Mouse (Mus musculus) natural killer cell, adult 2 months (primary cell): ENCODE results near the gene Tmem109.

Experiments
- DNase-seq, 2 experiments: peaks; one replicate each; pipeline ENCODE4 v3.0.0; 2022; ENCODE audit warnings: low spot score in 2 of 2

The Tmem109 gene

DNA sequence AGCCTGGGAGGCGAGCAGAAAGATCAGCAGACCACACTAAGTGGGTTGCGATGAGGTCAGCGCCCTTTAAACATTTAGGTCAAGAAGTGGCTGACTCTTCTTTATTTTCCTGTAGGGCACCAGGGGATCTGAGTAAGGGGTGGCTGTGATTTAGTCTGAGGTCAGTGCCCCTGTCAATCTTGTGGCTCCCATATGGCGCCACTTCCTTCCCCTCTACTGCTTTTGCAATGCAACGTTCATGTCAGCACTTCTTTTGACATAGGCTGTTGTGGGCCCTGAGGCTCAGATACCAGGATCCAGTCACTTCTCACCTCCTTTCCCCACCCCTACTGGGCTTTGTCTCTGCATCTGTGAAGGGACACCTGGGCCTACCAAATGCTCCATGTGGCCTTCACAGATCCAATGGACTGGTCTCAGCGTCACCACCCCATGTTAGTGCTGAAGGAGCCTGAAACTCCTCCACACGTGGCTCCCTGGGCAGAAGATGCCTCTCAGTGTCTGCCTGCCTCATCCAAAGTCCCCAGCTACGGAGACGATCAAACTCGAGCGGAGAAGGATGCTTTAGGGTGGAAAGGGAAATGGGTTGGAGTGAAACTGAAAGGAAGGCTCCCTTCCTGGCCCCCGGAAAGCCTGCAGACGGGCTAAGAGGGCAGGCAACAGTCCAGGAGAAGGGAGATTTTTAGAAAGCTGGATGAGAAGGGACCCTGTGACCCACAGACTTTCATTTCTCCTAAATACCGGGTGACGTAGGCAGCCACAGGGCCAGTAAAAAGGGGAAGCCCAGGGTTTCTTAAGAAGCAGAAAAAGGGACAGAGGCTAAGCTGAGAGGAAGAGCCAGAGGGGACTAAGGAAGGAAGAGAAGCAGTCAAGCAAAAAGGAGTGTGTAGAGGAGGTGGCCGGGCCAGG, 39.8 kb downstream of the Tmem109 start:
- DNase-seq, result peak; percentile 35 to 71

DNA sequence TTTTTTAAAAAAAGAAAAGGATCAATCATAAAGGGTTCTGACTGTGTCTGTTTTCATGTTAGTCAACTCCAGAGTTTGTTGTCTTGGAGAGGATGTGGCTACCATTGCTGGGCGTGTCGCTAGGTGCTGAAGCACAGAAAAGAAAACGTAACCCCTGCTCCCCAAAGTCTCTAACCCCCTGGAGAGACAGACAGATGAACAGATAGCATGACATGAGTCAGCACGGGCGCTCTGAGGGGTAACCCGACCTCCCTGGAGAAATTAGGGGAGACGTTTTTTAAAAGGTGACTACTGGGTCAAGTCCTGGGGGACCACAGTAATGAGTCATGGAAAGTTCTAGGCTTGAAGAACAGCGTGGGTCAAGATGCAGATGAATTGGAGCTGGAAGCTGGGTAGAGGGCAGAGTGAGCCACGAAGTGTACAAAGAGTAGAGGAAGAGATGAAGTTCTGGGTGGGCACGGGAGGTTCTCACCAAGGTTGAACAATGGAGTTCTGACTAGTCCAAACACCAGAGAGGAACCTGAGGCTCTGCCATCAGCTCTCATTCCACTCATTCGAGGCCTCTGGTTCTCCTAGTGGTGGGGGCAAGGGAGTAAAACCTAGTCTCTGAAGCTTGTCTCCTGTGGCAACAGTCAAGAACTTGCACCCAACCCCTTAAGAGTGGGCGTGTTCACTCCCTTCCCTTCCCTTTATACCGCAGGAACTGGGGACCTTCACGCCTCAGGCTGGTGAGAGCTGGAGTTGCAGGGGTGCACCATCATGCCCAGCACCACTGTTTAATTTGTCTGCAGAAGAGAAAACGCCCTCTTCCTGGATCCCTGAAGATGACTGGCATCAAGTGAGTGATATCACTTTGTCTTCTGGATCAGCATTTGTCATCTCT, 42.5 kb downstream of the Tmem109 start, which contains the start of gene Slc15a3:
TSS of gene Slc15a3 (plus strand) at position 718 of the 883 bp plus-strand sequence.
- peak in 1 of 2 experiments; percentile 19 for DNase-seq

DNA sequence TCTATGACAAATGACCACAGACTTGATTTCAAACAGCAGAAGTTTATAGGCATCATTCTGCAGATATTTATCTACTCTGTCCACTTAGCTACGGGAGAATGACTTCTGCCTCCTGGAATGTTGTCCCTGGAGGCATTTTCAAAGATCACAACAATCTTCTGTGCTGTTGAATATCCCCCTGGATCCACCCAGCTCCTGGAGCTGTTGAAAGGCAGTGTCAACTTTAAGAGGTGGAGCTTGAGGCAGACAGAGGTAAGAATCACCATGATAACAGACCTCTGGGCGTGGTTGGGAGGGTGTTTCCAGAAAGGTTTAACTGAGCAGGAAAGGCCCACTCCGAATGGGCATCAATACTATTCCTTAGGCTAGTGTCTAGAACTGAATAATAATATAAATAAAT, 46.1 kb downstream of the Tmem109 start:
- DNase-seq, result no peak

DNA sequence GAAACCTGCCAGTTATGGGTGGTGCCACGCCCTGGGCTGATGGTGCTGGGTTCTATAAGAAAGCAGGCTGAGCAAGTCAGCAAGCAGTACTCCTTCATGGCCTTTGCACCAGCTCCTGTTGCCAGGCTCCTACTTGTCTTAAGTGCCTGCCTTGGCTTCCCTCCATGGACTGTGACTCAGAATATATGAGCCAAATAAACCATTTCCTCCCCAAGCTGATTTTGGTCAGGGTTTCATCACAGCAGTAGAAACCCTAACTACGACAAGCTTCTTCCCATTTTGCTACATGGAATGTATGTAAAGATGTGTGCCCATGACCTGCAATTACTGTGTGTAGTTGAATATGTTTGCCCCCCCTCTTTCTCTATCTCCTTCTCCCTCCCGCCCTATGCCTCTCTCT, 48.2 kb downstream of the Tmem109 start:
- DNase-seq, result no peak

DNA sequence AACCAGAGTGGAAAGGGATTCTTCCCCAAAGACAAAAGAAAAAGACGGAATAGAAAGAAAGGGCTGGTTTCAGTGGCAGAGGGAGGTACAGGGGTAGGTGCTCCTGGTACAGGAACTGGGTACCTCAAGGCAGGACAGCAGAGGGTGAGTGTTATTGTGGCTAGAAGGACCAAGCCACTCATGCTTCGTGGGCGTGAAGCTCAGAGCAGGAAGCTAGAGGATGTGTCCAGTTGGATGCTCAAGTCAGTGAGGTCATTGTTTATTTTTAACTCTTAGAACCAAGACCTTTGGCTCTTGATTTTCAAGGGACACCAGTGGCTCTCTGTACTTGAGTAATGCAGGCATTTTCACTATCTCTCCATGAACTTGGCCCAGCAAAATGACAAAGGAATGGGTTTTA, 49.8 kb downstream of the Tmem109 start:
- DNase-seq, result no peak

DNA sequence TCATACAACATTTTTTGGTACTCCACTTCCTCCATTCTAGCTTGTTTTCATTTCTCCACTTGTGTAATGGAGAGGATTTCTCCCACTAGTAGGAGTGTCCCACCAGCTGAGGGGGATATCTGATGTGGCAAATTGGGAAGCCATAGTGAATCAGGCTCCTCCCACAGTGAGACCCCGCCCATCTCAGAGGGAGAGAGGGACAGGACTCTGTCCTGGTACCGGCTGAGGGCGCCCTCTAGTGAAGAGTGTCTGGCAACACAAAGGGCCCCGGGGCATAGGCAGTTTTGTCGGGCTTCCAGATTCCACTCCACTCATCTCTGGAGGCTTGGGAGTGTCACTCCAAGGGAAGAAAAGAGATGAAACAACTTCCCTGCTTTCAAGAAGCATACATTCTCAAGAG, 50.4 kb downstream of the Tmem109 start:
- DNase-seq, result peak; percentile 35 to 64

DNA sequence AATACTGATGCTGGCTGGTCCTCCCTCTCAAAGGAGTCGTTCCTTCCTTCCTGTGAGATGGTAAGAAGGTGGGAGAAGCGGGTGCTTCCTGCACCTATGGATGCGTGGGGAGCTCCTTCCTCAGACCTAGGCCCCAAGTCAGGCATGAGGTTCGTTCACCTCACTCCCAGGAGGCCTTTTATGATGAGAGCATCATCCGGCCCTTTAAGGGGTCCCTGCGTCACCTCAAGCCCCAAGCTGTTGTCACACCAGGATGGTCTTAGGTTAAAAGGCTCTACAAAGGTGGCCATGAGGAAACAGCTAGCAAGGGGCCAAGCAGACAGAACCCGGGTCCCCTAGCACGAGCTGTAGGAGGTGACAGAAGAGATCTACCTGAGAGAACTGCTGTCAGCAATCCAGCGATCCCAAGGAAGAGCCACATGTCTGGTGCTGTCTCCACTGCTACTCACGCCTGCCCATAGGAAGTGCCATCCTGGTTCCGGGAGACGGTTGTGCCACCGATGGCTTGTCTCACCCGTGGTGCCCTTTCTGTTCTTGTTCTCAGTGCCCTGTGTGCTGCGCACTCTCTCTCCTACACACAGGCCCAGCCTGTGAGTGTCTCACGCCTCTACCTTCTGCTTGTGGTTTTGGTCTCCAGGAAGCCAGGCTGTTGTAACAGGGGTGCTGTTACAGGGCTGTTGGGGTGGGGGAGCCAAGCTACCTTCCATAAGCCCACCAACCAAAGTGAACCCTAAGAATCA, 52.2 kb downstream of the Tmem109 start, which contains the start of gene Cd6:
TSS of gene Cd6 (minus strand) at position 623 of the 740 bp plus-strand sequence.
- DNase-seq, result no peak

DNA sequence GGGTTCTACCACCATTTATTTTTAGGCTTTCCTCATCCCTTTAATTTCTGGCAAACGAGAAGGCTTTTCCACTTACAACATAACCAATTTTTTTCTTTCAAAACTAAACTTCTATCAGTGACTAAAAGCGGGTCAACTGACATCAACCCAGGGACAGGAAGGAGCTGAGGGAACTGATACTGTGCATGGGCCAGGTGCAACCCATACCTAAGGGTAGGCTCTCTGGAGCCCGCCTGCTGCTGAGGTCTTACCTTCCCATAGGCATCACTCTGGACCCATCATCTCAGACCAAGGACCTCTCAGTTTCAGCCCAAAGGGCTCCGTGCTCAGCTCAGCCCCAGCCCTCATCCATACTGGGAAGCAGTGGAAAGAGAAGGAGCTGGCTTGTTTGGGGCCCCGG, 53.5 kb downstream of the Tmem109 start:
- no peak for DNase-seq

DNA sequence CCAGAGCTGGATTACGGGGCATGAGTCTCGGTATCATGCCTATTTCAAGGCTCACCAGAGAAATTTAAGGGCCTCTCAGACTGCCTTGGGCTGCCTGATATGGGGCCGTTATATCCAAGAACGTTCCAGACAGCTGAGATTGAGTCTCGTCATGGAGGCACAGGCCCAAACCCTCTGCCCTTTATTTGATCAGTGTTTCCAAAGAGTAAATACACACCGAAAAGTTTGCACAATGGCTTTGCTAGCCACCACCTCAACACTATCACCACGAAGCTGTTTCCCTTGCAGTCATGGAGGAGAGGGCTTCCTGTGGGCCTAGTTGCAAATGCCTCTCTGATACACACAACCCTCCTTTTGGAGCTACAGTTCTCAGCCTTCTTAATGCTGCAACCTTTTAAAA, 57.7 kb downstream of the Tmem109 start:
- DNase-seq, result no peak

DNA sequence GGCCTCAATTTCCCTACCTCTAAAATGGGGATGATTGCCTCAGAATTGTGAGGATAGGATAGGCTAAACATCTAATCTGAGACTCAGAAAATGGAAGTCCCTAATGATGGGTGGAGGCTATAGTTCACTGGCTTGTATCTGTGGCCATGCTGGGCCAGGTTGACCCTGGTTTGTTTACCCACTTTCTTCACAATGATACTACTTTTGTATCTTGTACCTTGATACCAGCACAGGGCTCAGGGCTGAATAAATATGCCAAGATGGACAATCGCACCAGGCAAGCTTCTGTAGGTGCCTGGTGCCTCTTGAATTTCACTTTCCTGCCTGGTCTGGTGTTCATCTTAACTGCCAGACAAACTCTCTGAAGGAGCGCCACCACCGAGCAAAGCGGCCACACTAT, 59.3 kb downstream of the Tmem109 start:
- DNase-seq, result no peak

DNA sequence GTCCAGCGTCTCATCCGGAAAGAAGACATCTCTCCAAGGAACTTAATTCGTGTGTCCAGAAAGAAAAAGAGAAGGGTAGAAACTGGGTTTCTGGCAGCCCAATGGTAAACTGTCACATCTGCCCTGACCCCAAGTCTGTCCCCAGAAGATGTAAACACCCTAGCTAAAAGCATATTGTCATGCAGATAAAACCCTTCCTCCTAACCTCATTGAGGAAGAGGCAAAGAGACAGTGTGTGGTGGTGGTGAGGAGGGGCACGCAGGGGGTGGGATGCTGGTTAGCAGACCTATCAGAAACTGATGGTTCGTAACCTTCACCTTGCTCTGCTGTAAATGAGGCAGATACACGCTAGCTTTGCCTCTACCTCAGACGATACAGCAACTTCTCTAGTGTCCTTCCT, 60.5 kb downstream of the Tmem109 start:
- no peak for DNase-seq
